Mouse (Mus musculus) skeletal muscle tissue, adult 2 months (tissue): ENCODE measurements around the gene Myo18a.

Experiments
- DNase-seq: peaks from one replicate; pipeline ENCODE4 v3.0.0-alpha.2; 2012; ENCODE audit warnings: low read depth, low spot score

Gene Myo18a

GRCm38 (mm10) chr11:77896820-77897805, 134.1 kb downstream of the Myo18a start:
- DNase-seq = no peak

- no peak for DNase-seq
These were observed 137.1 kb downstream of the Myo18a start for GRCm38 (mm10) chr11:77900187-77900586.

- no peak for DNase-seq
These were observed 137.7 kb downstream of the Myo18a start for GRCm38 (mm10) chr11:77900696-77901095.

GRCm38 (mm10) chr11:77901366-77901765, 138.3 kb downstream of the Myo18a start:
- DNase-seq = no peak

- no peak for DNase-seq
These were observed 138.8 kb downstream of the Myo18a start for GRCm38 (mm10) chr11:77901775-77902355.

- DNase-seq = no peak
These were observed 140.7 kb downstream of the Myo18a start for GRCm38 (mm10) chr11:77903761-77904160.

- DNase-seq = no peak
These were observed 141.7 kb downstream of the Myo18a start for GRCm38 (mm10) chr11:77904707-77905106.

GRCm38 (mm10) chr11:77906097-77906687, 143.1 kb downstream of the Myo18a start:
- DNase-seq = no peak

- no peak for DNase-seq
These were observed 143.7 kb downstream of the Myo18a start for GRCm38 (mm10) chr11:77906747-77907174.

- DNase-seq = no peak
These were observed 145.4 kb downstream of the Myo18a start for GRCm38 (mm10) chr11:77908468-77908867.

- DNase-seq = no peak
These were observed 146.3 kb downstream of the Myo18a start for GRCm38 (mm10) chr11:77909376-77909775.

- DNase-seq = no peak
These were observed 146.7 kb downstream of the Myo18a start for GRCm38 (mm10) chr11:77909776-77910175.

GRCm38 (mm10) chr11:77913505-77913904, 150.5 kb downstream of the Myo18a start:
- DNase-seq = no peak

- no peak for DNase-seq
These were observed 151.7 kb downstream of the Myo18a start for GRCm38 (mm10) chr11:77914598-77915260.
